Mouse (Mus musculus): Measurements from ENCODE around the gene Enpp5.

Enpp5 gene

GRCm38 (mm10) chr17:44091512-44091911 lies 12.9 kb downstream of the Enpp5 start:
- no peak for DNase-seq (ENCODE audit: low read depth, low spot score)

DNA sequence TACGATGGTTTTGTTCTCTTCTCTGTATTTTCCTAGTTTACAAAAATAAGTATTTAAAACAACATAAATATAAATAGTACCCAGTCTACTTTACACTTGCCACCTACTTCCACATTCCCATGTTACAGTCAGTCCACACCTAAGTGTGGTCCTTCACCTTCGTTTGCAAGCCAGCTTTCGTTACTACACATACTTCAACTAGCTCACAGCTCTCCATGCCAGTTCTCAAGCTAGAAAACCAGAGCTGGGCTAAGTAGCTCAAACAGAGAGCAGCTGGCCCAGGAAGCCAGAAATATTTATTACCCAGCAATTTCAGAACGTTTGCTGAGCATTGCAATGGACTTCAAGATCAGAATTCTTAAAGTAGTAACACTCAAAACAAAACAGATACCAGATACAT lies 21.9 kb downstream of the Enpp5 start:
- no peak for DNase-seq (ENCODE audit: low read depth, low spot score)

DNA sequence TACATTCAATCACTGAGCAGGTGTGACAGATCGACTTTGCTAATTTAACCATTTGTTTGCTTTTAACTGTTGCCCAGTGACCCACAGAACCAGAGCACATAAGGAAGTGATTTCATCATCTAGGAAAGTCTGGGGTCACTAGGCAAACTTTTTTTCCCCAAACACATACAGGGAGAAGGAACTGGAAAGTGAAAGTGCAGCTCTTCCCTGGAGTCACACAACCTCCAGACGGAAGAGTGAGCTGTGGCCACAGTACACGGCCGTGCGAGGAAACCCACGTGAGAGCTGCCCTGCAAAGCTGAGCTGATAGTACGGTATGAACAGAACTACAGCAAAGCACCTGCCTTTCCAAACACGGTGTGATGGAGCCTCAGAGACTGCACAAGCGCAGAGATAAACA lies 22.3 kb downstream of the Enpp5 start:
- no peak for DNase-seq (ENCODE audit: low read depth, low spot score)

GRCm38 (mm10) chr17:44101961-44102360 lies 23.3 kb downstream of the Enpp5 start:
- no peak for DNase-seq (ENCODE audit: low read depth, low spot score)

GRCm38 (mm10) chr17:44105287-44106138 lies 26.9 kb downstream of the Enpp5 start, which contains the start of gene Enpp4:
Gene Enpp4 (minus strand): TSS chr17:44105809.
- DNase-seq (ENCODE audit: low read depth, low spot score): peak; percentile 85

DNA sequence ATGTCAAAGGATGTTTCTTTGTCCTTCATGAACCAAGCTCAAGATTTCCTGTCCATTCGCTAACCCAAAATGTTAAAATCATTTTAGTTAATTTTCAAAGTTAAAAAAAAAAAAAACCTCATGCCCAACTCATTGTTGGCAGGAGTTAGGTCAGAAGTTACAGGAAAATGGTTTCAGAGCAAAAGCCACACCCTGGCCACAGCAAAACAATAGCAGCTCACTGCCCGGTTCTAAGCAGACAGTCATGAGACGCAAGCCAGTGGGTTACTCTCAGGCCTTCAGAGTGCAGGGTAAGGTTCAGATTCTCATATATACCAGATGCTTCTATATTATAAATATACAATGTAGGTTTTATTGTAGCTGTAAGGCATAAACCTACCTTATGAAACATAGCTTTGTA lies 29.7 kb downstream of the Enpp5 start:
- DNase-seq (ENCODE audit: low read depth, low spot score): no peak

DNA sequence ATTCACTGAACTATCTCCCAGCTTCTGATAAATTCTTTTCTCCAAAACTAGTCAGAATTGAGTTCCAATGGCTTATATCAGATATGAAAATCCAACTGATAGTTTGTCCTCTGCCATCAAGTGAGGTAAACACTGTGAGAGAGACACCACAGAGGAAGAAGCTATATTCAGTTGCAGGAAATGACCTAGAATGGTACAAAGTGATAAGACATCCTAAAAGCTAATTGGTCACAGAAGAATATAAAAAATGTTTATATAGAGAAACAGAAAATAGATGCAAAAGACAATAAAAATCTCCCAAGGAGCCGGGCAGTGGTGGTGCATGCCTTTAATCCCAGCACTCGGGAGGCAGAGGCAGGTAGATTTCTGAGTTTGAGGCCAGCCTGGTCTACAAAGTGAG lies 38.0 kb downstream of the Enpp5 start:
- no peak for DNase-seq (ENCODE audit: low read depth, low spot score)

GRCm38 (mm10) chr17:44117721-44118120 lies 39.1 kb downstream of the Enpp5 start:
- DNase-seq (ENCODE audit: low read depth, low spot score): no peak

DNA sequence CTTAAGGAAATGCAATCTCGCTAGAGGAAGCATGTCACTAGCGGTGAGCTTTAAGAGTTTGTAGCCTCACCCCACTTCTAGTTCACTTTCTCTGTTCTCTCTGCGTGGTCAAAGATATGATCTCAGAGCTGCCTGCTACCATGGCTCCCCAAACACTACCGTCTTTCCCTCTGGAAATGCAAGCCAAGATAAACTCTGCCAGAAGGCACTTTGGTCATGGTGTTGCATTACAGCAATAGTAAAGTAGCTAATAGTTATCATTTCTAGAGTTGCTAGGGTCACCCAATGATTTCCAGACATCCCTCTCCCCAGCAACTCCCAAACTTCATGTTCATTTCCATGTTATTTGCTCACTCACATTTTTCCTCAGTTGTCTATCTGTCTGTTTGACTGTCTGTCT lies 39.6 kb downstream of the Enpp5 start:
- DNase-seq (ENCODE audit: low read depth, low spot score): no peak

DNA sequence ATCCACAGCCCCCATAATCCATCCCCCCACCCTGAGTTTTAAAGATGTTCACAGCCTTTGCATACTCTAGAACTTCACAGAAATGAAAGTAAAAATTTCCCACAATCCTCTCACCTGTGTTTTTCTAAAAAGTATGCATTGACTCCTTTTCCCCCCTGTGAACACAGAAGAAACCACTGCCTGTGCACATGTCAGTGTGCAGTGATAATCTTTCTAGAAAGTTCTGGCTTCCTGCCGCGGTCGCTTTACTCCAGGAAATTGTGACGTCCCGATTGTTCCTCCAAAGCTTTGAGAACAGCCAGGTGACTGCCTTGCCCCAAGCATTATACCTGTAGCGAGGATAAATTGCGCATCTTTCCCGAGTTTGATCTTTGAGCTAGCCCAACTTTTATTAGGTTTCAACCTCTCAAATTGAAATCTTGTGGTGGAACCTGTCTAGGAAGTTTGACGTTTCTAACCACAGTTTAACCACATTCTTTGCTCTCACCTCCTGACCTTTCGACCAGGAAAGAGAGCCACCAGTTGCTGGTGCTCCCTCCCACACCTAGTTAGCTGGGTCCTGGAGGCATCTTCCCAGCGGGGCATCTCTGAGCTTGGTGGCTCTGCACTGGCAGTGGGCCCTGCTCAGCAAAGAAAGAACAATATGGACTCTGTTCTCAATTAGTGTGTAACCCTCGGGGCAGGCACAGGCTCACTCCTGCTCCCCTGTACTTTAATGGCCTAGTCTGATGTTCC lies 42.9 kb downstream of the Enpp5 start:
- no peak for DNase-seq (ENCODE audit: low read depth, low spot score)

DNA sequence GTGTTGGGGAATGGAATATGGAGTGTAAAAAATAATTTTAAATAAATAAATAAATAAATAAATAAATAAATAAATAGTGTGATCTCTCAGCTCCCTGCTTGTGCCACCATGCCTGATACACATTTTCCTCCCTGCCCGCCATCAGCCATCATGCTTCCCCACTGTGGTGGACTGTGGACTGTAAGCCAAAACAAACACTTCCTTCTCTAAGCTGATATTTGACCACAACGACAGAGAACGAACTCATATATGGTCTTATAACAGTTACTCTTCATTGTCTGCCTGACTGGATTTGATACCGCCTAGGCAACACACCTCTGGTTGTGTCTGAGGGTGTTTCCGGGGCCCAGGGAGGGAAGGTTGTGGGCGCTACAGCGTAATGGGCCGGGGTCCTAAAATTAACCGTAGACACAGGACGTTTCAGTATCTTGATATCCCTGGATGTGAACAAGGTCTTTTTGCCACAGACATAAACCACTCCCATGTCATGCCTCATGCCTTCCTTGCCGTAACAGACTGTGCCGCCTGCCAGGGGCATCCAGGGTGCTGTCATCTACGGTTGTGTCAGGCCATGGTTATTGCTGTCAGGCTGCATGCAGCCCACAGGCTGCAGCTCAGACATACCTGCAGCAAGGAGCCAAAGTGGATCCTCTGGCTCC lies 50.6 kb downstream of the Enpp5 start:
- no peak for DNase-seq (ENCODE audit: low read depth, low spot score)

DNA sequence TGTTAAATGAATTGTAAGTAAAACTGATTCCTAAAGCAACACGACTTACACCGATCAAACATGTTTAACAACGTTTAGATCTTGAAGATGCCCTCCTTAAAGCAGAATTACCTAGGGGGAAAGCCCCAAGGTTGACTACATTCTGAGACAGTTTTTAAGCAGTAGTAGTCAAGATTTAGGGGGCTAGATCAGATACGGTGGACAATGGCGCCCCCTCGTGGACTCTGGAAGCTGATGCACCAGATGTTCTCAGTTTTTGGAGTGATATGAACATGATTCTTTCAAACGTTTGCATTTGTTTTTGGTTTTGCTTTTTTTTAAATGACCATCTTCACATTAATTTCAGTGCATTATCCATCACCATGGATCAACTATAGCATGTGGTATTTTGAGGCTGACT lies 51.8 kb downstream of the Enpp5 start:
- DNase-seq (ENCODE audit: low read depth, low spot score): peak; percentile 80

- DNase-seq (ENCODE audit: low read depth, low spot score): no peak
Observed at GRCm38 (mm10) chr17:44134106-44134505, 55.5 kb downstream of the Enpp5 start.

DNA sequence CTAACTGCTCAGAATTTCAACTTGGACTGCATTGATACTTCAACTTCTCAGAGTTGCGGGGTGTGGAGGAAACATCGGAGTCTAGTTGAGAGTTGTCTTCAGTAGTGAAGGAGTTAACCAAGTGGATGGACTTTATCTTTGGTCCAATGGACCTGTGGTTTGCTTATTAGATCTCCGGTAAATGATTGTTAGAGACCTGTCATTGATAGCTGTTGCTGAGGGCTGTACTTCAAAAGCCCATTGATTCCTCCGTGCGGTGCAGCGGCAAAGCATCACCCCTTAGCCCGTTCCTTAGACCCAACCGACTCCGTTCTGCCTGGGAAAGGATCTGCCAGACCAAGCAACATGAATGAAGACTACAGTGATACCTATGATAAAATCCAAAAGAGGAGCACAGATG lies 55.9 kb downstream of the Enpp5 start:
- no peak for DNase-seq (ENCODE audit: low read depth, low spot score)

DNA sequence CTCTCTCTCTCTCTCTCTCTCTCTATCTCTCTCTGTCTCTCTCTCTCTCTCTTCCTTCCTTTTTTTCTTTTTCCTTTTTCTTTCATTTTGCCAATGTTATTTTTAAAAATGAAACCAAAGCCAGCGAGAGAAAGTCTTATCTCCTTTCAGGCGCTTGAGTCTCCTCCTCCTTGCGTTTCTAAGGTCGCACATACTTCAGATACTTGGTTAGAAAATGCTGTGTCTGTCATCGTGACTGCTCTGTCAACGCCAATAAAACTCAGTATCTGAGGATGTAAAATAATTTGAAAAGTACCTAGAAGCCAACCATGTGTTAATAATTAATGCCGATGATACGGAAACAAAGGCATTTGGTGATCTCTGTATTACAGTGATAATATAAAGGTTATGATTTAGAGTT lies 57.4 kb downstream of the Enpp5 start:
- no peak for DNase-seq (ENCODE audit: low read depth, low spot score)

All from mesoderm, embryonic 11.5 days (tissue).